Comparison of ENCODE assay signal across 8 mouse cellular contexts in the genomic region with DNA sequence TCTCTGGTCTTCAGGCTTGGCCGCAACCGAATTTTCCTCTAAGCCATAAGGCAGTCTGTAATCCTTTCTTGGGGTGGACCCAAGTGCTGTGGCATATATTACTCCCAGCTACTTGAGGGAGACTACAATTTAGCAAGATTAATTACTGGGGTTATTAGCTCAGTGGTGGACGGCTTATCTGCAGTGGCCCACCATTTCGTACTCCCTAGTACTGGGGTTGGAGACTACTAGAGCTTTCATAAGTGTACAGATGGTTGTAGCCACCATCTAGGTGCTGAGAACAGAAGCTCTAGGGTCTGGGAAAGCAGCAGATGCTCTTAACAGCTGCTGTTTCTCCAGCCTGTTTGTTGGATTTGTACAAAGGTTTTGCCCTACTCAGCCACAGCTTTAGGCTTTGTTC. TPM values are rescaled to one million over a fixed set of nuclear protein-coding genes. Genes with fewer than 3 reads are reported as not detected.
A peak's percentile ranks its signal among the peaks of the same experiment; 100 is the strongest.
DNase-seq lines count a peak whose midpoint lies in the region; ATAC-seq and TF ChIP-seq lines count a peak whose summit lies in the region.

No protein-coding gene starts in this region.

- peaks cover 41% of the 10 kb centered on the region for H3K36me3 ChIP-seq in megakaryocyte, embryonic 14.5 days (replicated peaks; ENCODE audit: low read length)
- peaks cover 36% of the 10 kb centered on the region for H3K36me3 ChIP-seq in liver, embryonic 14.5 days (replicated peaks; ENCODE audit: control insufficient read depth, insufficient read depth, low read depth)

- no peak for DNase-seq in cerebellum, adult 2 months
- no peak for DNase-seq in cerebellum, adult 11 months
- DNase-seq in liver, embryonic 14.5 days (ENCODE audit: low read depth in 3 of 3, low spot score in 3 of 3): no peak
- DNase-seq in adipocyte (ENCODE audit: low spot score): no peak
- no peak for DNase-seq in frontal cortex, postnatal 36 days (ENCODE audit: low spot score in 2 of 2)
- DNase-seq in thymus, adult 18-20 months: no peak

- no peak overlapping the region for H3K27ac ChIP-seq in cerebellum, adult 2 months (ENCODE audit: insufficient read depth, low read length)
- peak overlapping the region; percentile 26 for H3K27ac ChIP-seq in liver, embryonic 14.5 days

- no peaks in the 10 kb centered on the region for H3K4me1 ChIP-seq in cerebellum, adult 2 months (ENCODE audit: control insufficient read depth, insufficient read depth, low read length)
- H3K4me1 ChIP-seq in megakaryocyte, embryonic 14.5 days: peaks cover 53% of the 10 kb centered on the region
- H3K4me1 ChIP-seq in liver, embryonic 14.5 days (replicated peaks; ENCODE audit: control insufficient read depth in 2 of 2, insufficient read depth in 2 of 2, low read length in 1 of 2): peaks cover 11 to 14% of the 10 kb centered on the region in 2 experiments

- 3% methylated on average over 4 of the region's 4 CpGs for WGBS in cerebellum, adult 2 months
- 18% methylated on average over 4 of the region's 4 CpGs for WGBS in liver, embryonic 14.5 days (ENCODE audit: insufficient replicate concordance)

- TF ChIP-seq EP300 in liver, embryonic 14.5 days (IDR thresholded peaks at IDR 0.05; ENCODE audit: low read depth): no peak

- no peaks in the 10 kb centered on the region for H3K9me3 ChIP-seq in megakaryocyte, embryonic 14.5 days
- no peaks in the 10 kb centered on the region for H3K9me3 ChIP-seq in liver, embryonic 14.5 days (ENCODE audit: control insufficient read depth, low read length)

- H3K27me3 ChIP-seq in cerebellum, adult 2 months (ENCODE audit: control insufficient read depth, insufficient read depth, low read length): no peaks in the 10 kb centered on the region
- H3K27me3 ChIP-seq in megakaryocyte, embryonic 14.5 days (replicated peaks): no peaks in the 10 kb centered on the region
- H3K27me3 ChIP-seq in liver, embryonic 14.5 days (ENCODE audit: control insufficient read depth, insufficient read depth, low read length): no peaks in the 10 kb centered on the region

- H3K4me2 ChIP-seq in liver, embryonic 14.5 days (ENCODE audit: low read depth): peak overlapping the region; percentile 83

- no peak for TF ChIP-seq CTCF in cerebellum, adult 2 months (IDR thresholded peaks at IDR 0.05; ENCODE audit: borderline replicate concordance, insufficient read depth, low read depth, low read length)
- no peak for TF ChIP-seq CTCF in liver, embryonic 14.5 days (IDR thresholded peaks at IDR 0.05; ENCODE audit: low read depth)

- peak overlapping the region; percentile 86 for H3K4me3 ChIP-seq in cerebellum, adult 2 months (replicated peaks; ENCODE audit: insufficient read depth, low read depth, low read length)
- H3K4me3 ChIP-seq in megakaryocyte, embryonic 14.5 days (replicated peaks): peak overlapping the region; percentile 97
- peak overlapping the region; percentile 89 to 90 for H3K4me3 ChIP-seq in liver, embryonic 14.5 days (ENCODE audit: insufficient read depth in 1 of 2, low read depth in 2 of 2, low read length in 2 of 2)

- TF ChIP-seq POLR2A in cerebellum, adult 2 months (IDR thresholded peaks at IDR 0.05; ENCODE audit: borderline replicate concordance, insufficient read depth, low read length): no peak

- no peak for ATAC-seq in megakaryocyte, adult 5-6 weeks (ENCODE audit: poor library complexity, severe bottlenecking)
- no peak for ATAC-seq in liver, embryonic 14.5 days (ENCODE audit: insufficient read depth)

- H3K9ac ChIP-seq in liver, embryonic 14.5 days (replicated peaks): peak overlapping the region; percentile 73

RNA-seq across cellular contexts. Expression of a gene that starts 1.0 kb away (rescaled TPM):
- polyA plus RNA-seq in cerebellum, adult 2 months (2012; rRNA removed): 223 and 230 TPM in 2 replicates
- polyA plus RNA-seq in megakaryocyte, embryonic 14.5 days (2012; ENCODE audit: insufficient read depth, low replicate concordance): 39.4 and 300 TPM in 2 replicates
- 420 TPM in 2 replicates for total RNA-seq in megakaryocyte, adult 5-6 weeks (2015)
- 677 and 751 TPM in 2 replicates for total RNA-seq in megakaryocyte, adult 5-6 weeks (2017)
- polyA plus RNA-seq in liver, embryonic 14.5 days (2012; rRNA removed): 190 and 276 TPM in 2 replicates
- polyA plus RNA-seq in liver, embryonic 14.5 days (2014; fragmentation: Nextera tagmentation; extraction: Ambion mirVana): 422 and 434 TPM in 2 replicates

RNA-seq across cellular contexts. Expression of a gene that starts 8.5 kb away (rescaled TPM):
- polyA plus RNA-seq in cerebellum, adult 2 months (2012; rRNA removed): 8.8 and 9.7 TPM in 2 replicates
- polyA plus RNA-seq in megakaryocyte, embryonic 14.5 days (2012; ENCODE audit: insufficient read depth, low replicate concordance): 0.16 TPM in 1 of 2 replicates, not detected in the other
- 0.21 TPM in 1 of 2 replicates, not detected in the other for total RNA-seq in megakaryocyte, adult 5-6 weeks (2015)
- 0.37 and 0.77 TPM in 2 replicates for total RNA-seq in megakaryocyte, adult 5-6 weeks (2017)
- polyA plus RNA-seq in liver, embryonic 14.5 days (2012; rRNA removed): 26.7 and 32.8 TPM in 2 replicates
- 25.4 and 26.5 TPM in 2 replicates for polyA plus RNA-seq in liver, embryonic 14.5 days (2014; fragmentation: Nextera tagmentation; extraction: Ambion mirVana)
